Mouse (Mus musculus) MEL (cell line): ENCODE measurements around the gene Dcakd. TPM values are rescaled to one million over a fixed set of nuclear protein-coding genes. Genes with fewer than 3 reads are reported as not detected.
"Not testable (repeated sequence)": the region's sequence is repeated elsewhere in the genome, so short reads cannot be mapped to it uniquely, and the experiment has no call there.

Source experiments
- DNase-seq: peaks from one replicate; pipeline ENCODE4 v3.0.0; 2011; ENCODE audit warnings: low read depth, low spot score
- H3K27ac ChIP-seq: 2 replicates; pipeline ENCODE4 v1.5.1; 2012; ENCODE audit warnings: low read depth, mild to moderate bottlenecking, control low read depth, low read length, moderate library complexity; ENCODE audit not compliant: control insufficient read depth
- H3K27me3 ChIP-seq, 2 experiments: fragments of 150-350 bp in 1 of 2; sonication (generic) in 1 of 2; 2 replicates each; pipeline ENCODE4 v1.6.1; 2012; ENCODE audit warnings: low read length in 2 of 2, mild to moderate bottlenecking in 2 of 2, improper control_type of control experiment in 1 of 2, moderate library complexity in 1 of 2; ENCODE audit not compliant: insufficient read depth in 2 of 2, control insufficient read depth in 1 of 2
- H3K36me3 ChIP-seq, 2 experiments: 2 replicates each; pipeline ENCODE4 v1.6.1; 2012 to 2014; ENCODE audit warnings: low read length in 2 of 2, improper control_type of control experiment in 1 of 2, inconsistent platforms in 1 of 2, mild to moderate bottlenecking in 1 of 2; ENCODE audit not compliant: insufficient read depth in 2 of 2, control insufficient read depth in 1 of 2
- H3K4me1 ChIP-seq, 2 experiments: fragments of 150-350 bp in 1 of 2; sonication (generic) in 1 of 2; 2 replicates each; pipeline ENCODE4 v1.6.1; 2012; ENCODE audit warnings: low read length in 2 of 2, improper control_type of control experiment in 1 of 2, mild to moderate bottlenecking in 1 of 2; ENCODE audit not compliant: insufficient read depth in 2 of 2, control insufficient read depth in 1 of 2
- H3K4me3 ChIP-seq, 2 experiments: fragments of 150-350 bp in 1 of 2; sonication (generic) in 1 of 2; 2 replicates each; pipeline ENCODE4 v1.5.1; 2012; ENCODE audit warnings: low read depth in 2 of 2, low read length in 2 of 2, mild to moderate bottlenecking in 2 of 2, moderate library complexity in 2 of 2, control low read depth in 1 of 2, improper control_type of control experiment in 1 of 2; ENCODE audit not compliant: control insufficient read depth in 1 of 2, insufficient read depth in 1 of 2
- H3K79me2 ChIP-seq: 2 replicates; pipeline ENCODE4 v1.6.1; 2012; ENCODE audit warnings: mild to moderate bottlenecking, low read length, moderate library complexity; ENCODE audit not compliant: control insufficient read depth, poor library complexity, insufficient read depth
- H3K9ac ChIP-seq: 2 replicates; pipeline ENCODE4 v1.6.1; 2012; ENCODE audit warnings: low read depth, mild to moderate bottlenecking, control low read depth, low read length, moderate library complexity; ENCODE audit not compliant: control insufficient read depth, poor library complexity, severe bottlenecking
- H3K9me3 ChIP-seq: fragments of 150-350 bp; sonication (generic); replicated peaks from 2 replicates; pipeline ENCODE4 v1.6.1; 2012; ENCODE audit warnings: mild to moderate bottlenecking, low read length, improper control_type of control experiment, moderate library complexity; ENCODE audit not compliant: insufficient read depth
- CHD1 ChIP-seq: IDR thresholded peaks from 2 replicates; pipeline ENCODE4 v1.6.1; 2012; ENCODE audit warnings: low read depth, mild to moderate bottlenecking, inconsistent platforms, low read length, improper control_type of control experiment
- CTCF ChIP-seq, 3 experiments: IDR thresholded peaks in 2 of 3; conservative IDR thresholded peaks in 1 of 3; 2 replicates each; pipeline ENCODE4 v1.5.1; 2011 to 2012; ENCODE audit warnings: low read length in 3 of 3, low read depth in 2 of 3, mild to moderate bottlenecking in 2 of 3, improper control_type of control experiment in 1 of 3, inconsistent platforms in 1 of 3, mixed read lengths in 1 of 3, moderate library complexity in 1 of 3; ENCODE audit not compliant: control insufficient read depth in 1 of 3, insufficient read depth in 1 of 3, poor library complexity in 1 of 3, severe bottlenecking in 1 of 3
- GATA1 ChIP-seq: IDR thresholded peaks from 2 replicates; pipeline ENCODE4 v1.6.1; 2011; ENCODE audit warnings: low read depth, low read length, improper control_type of control experiment
- JUND ChIP-seq: IDR thresholded peaks from 2 replicates; pipeline ENCODE4 v1.6.1; 2011; ENCODE audit warnings: low read depth, mild to moderate bottlenecking, improper control_type of control experiment, low read length
- MXI1 ChIP-seq: IDR thresholded peaks from 2 replicates; pipeline ENCODE4 v1.6.1; 2011; ENCODE audit warnings: mild to moderate bottlenecking, low read depth, low read length, improper control_type of control experiment
- MYB ChIP-seq: IDR thresholded peaks from 2 replicates; pipeline ENCODE4 v1.6.1; 2011; ENCODE audit warnings: mild to moderate bottlenecking, low read depth, low read length, improper control_type of control experiment
- RAD21 ChIP-seq: IDR thresholded peaks from 2 replicates; pipeline ENCODE4 v1.6.1; 2011; ENCODE audit warnings: mild to moderate bottlenecking, low read depth, low read length, improper control_type of control experiment
- SIN3A ChIP-seq: IDR thresholded peaks from 2 replicates; pipeline ENCODE4 v1.6.1; 2012; ENCODE audit warnings: low read length, improper control_type of control experiment, inconsistent platforms
- SMC3 ChIP-seq: IDR thresholded peaks from 2 replicates; pipeline ENCODE4 v1.6.1; 2011; ENCODE audit warnings: low read depth, low read length, improper control_type of control experiment
- ZMIZ1 ChIP-seq: IDR thresholded peaks from 2 replicates; pipeline ENCODE4 v1.6.1; 2012; ENCODE audit warnings: low read depth, mild to moderate bottlenecking, inconsistent platforms, low read length, improper control_type of control experiment, moderate library complexity
- polyA plus RNA-seq, 2 experiments: library from polyadenylated mRNA; stranded (reverse) in 1 of 2; unstranded in 1 of 2; fragments of >175 nt in 1 of 2; fragments of >200 nt in 1 of 2; gene quantifications; 2 replicates each; pipeline versions ENCODE4 v1.2.1 to v1.2.4; 2012; ENCODE audit warnings: low replicate concordance in 2 of 2, low read depth in 1 of 2; ENCODE audit not compliant: insufficient read length in 2 of 2, insufficient read depth in 1 of 2, missing spikeins in 1 of 2
- total RNA-seq: library from RNA; depleted of rRNA; stranded (reverse); fragments of 300-350 nt; gene quantifications from 2 replicates; pipeline ENCODE4 v1.2.3, GENCODE M21; 2012

The Dcakd gene
- total and polyA plus RNA-seq, 3 experiments: 15.6 to 112 (median 82.3) TPM

GRCm38 (mm10) chr11:102978052-102978666 is 50.0 kb downstream of the Dcakd start:
- H3K9me3 ChIP-seq: no peaks in the 10 kb centered on the region
- H3K27me3 ChIP-seq: peaks cover 0 to 6% of the 10 kb centered on the region in 2 experiments
- no peak overlapping the region for H3K27ac ChIP-seq
- TF ChIP-seq SIN3A (no peak), MXI1 (no peak), SMC3 (no peak)
- no peaks in the 10 kb centered on the region for H3K36me3 ChIP-seq
- H3K79me2 ChIP-seq: no peaks in the 10 kb centered on the region
- no peak for DNase-seq
- H3K4me1 ChIP-seq: no peaks in the 10 kb centered on the region
- no peak overlapping the region for H3K4me3 ChIP-seq
- no peak overlapping the region for H3K9ac ChIP-seq

GRCm38 (mm10) chr11:102975966-102976365 is 52.2 kb downstream of the Dcakd start:
- not testable (repeated sequence) for H3K4me1 ChIP-seq, H3K9me3 ChIP-seq, H3K27me3 ChIP-seq, H3K79me2 ChIP-seq, H3K9ac ChIP-seq, H3K4me3 ChIP-seq, H3K27ac ChIP-seq, H3K36me3 ChIP-seq
- DNase-seq: peak; percentile 41
- TF ChIP-seq SMC3: peak; percentile 41
- peak; percentile 40 for TF ChIP-seq RAD21
- peak; percentile 25 to 50 (median 50); a peak in 5 of 6 replicates for TF ChIP-seq CTCF (IDR thresholded peaks at IDR 0.05 in 2 of 3, conservative IDR thresholded peaks at IDR 0.05 in 1 of 3; ENCODE audit: control insufficient read depth in 1 of 3, insufficient read depth in 1 of 3, low read depth in 2 of 3, low read length in 3 of 3, poor library complexity in 1 of 3, severe bottlenecking in 1 of 3)
- TF ChIP-seq, all 39 proteins: peak for 3; not testable (repeated sequence) for 36

GRCm38 (mm10) chr11:102972326-102972725 is 55.8 kb downstream of the Dcakd start:
- Histone ChIP-seq H3K79me2 (no peaks in the 10 kb centered on the region), H3K36me3 (no peaks in the 10 kb centered on the region), H3K4me3 (no peak overlapping the region), H3K9ac (no peak overlapping the region), H3K27me3 (peaks cover 18 to 23% of the 10 kb centered on the region in 2 experiments), H3K4me1 (no peaks in the 10 kb centered on the region), H3K27ac (no peak overlapping the region), H3K9me3 (no peaks in the 10 kb centered on the region)
- no peak for TF ChIP-seq GATA1
- no peak for TF ChIP-seq ZMIZ1
- no peak for DNase-seq

- no peak for TF ChIP-seq CHD1
- no peak for TF ChIP-seq MYB
- no peak for TF ChIP-seq MXI1
- no peak for TF ChIP-seq SMC3
- no peak for TF ChIP-seq JUND
- DNase-seq: no peak
- Histone ChIP-seq H3K4me1 (no peaks in the 10 kb centered on the region), H3K27me3 (peaks cover 19 to 26% of the 10 kb centered on the region in 2 experiments), H3K9ac (no peak overlapping the region), H3K36me3 (no peaks in the 10 kb centered on the region), H3K4me3 (no peak overlapping the region), H3K27ac (no peak overlapping the region), H3K79me2 (no peaks in the 10 kb centered on the region), H3K9me3 (no peaks in the 10 kb centered on the region)
Observed at GRCm38 (mm10) chr11:102971604-102972003, 56.5 kb downstream of the Dcakd start.
